Mouse (Mus musculus): Measurements from ENCODE around the gene Wscd2.

Wscd2 gene

GRCm38 (mm10) chr5:113611131-113611530, 121.0 kb downstream of the Wscd2 start:
- DNase-seq (ENCODE audit: low spot score in 2 of 2): no peak

- no peak for DNase-seq (ENCODE audit: low spot score in 2 of 2)
These were observed 121.7 kb downstream of the Wscd2 start for GRCm38 (mm10) chr5:113611771-113612233.

GRCm38 (mm10) chr5:113618716-113619115, 128.6 kb downstream of the Wscd2 start:
- DNase-seq (ENCODE audit: low spot score in 2 of 2): no peak

- no peak for DNase-seq (ENCODE audit: low spot score in 2 of 2)
These were observed 129.0 kb downstream of the Wscd2 start for GRCm38 (mm10) chr5:113619151-113619550.

GRCm38 (mm10) chr5:113620130-113620716, 130.1 kb downstream of the Wscd2 start:
- DNase-seq (ENCODE audit: low spot score in 2 of 2): no peak

- DNase-seq (ENCODE audit: low spot score in 2 of 2): no peak
These were observed 130.9 kb downstream of the Wscd2 start for GRCm38 (mm10) chr5:113620999-113621398.

GRCm38 (mm10) chr5:113623052-113623451, 132.9 kb downstream of the Wscd2 start:
- DNase-seq (ENCODE audit: low spot score in 2 of 2): no peak

- DNase-seq (ENCODE audit: low spot score in 2 of 2): no peak
These were observed 134.9 kb downstream of the Wscd2 start for GRCm38 (mm10) chr5:113625068-113625467.

- no peak for DNase-seq (ENCODE audit: low spot score in 2 of 2)
These were observed 136.2 kb downstream of the Wscd2 start for GRCm38 (mm10) chr5:113626352-113626751.

GRCm38 (mm10) chr5:113626991-113627390, 136.9 kb downstream of the Wscd2 start:
- no peak for DNase-seq (ENCODE audit: low spot score in 2 of 2)

- peak; percentile 61 to 68 for DNase-seq (ENCODE audit: low spot score in 2 of 2)
These were observed 137.8 kb downstream of the Wscd2 start for GRCm38 (mm10) chr5:113627820-113628437.

GRCm38 (mm10) chr5:113629248-113629647, 139.1 kb downstream of the Wscd2 start:
- no peak for DNase-seq (ENCODE audit: low spot score in 2 of 2)

GRCm38 (mm10) chr5:113630116-113630515, 140.0 kb downstream of the Wscd2 start:
- DNase-seq (ENCODE audit: low spot score in 2 of 2): no peak

GRCm38 (mm10) chr5:113633037-113633714, 143.0 kb downstream of the Wscd2 start:
- no peak for DNase-seq (ENCODE audit: low spot score in 2 of 2)

- DNase-seq (ENCODE audit: low spot score in 2 of 2): peak; percentile 43 to 50
These were observed 144.0 kb downstream of the Wscd2 start for GRCm38 (mm10) chr5:113634024-113634651.

- DNase-seq (ENCODE audit: low spot score in 2 of 2): no peak
These were observed 144.9 kb downstream of the Wscd2 start for GRCm38 (mm10) chr5:113634887-113635610.

- no peak for DNase-seq (ENCODE audit: low spot score in 2 of 2)
These were observed 145.9 kb downstream of the Wscd2 start for GRCm38 (mm10) chr5:113635861-113636565.

GRCm38 (mm10) chr5:113637631-113638030, 147.5 kb downstream of the Wscd2 start:
- no peak for DNase-seq (ENCODE audit: low spot score in 2 of 2)

- no peak for DNase-seq (ENCODE audit: low spot score in 2 of 2)
These were observed 147.9 kb downstream of the Wscd2 start for GRCm38 (mm10) chr5:113638055-113638454.

GRCm38 (mm10) chr5:113639126-113639525, 149.0 kb downstream of the Wscd2 start:
- no peak for DNase-seq (ENCODE audit: low spot score in 2 of 2)

Measured in right cerebral cortex, adult 2 months (tissue).